Mouse (Mus musculus): Measurements from ENCODE around the gene Nmrk1. TPM values are rescaled to one million over a fixed set of nuclear protein-coding genes. Genes with fewer than 3 reads are reported as not detected.

Nmrk1 gene
- polyA plus RNA-seq, 1 experiment from 2014 or later, result 6.4 TPM

- 93% methylated on average over 6 of the region's 6 CpGs for WGBS
- H3K27me3 ChIP-seq (ENCODE audit: poor library complexity, severe bottlenecking), result no peaks in the 10 kb centered on the region
- H3K27ac ChIP-seq, result no peak overlapping the region
- DNase-seq (ENCODE audit: extremely low spot score, low spot score), result no peak
- H3K36me3 ChIP-seq (replicated peaks), result no peaks in the 10 kb centered on the region
- H3K9me3 ChIP-seq, result no peaks in the 10 kb centered on the region
- no peak overlapping the region for H3K4me3 ChIP-seq
- peaks cover 1% of the 10 kb centered on the region for H3K4me1 ChIP-seq
These were observed 34.0 kb upstream of the Nmrk1 start for GRCm38 (mm10) chr19:18597772-18598171.

- no peak overlapping the region for H3K4me3 ChIP-seq
- H3K27me3 ChIP-seq (ENCODE audit: poor library complexity, severe bottlenecking), result no peaks in the 10 kb centered on the region
- DNase-seq (ENCODE audit: extremely low spot score, low spot score), result no peak
- peaks cover 8% of the 10 kb centered on the region for H3K4me1 ChIP-seq
- H3K36me3 ChIP-seq (replicated peaks), result no peaks in the 10 kb centered on the region
- H3K27ac ChIP-seq, result no peak overlapping the region
- no peaks in the 10 kb centered on the region for H3K9me3 ChIP-seq
- 90% methylated on average over 3 of the region's 3 CpGs for WGBS
These were observed 33.4 kb upstream of the Nmrk1 start for GRCm38 (mm10) chr19:18598265-18598926.

- Histone ChIP-seq H3K27ac (no peak overlapping the region), H3K4me1 (peaks cover 10% of the 10 kb centered on the region), H3K4me3 (no peak overlapping the region), H3K27me3 (ENCODE audit: poor library complexity, severe bottlenecking) (no peaks in the 10 kb centered on the region), H3K36me3 (replicated peaks) (no peaks in the 10 kb centered on the region), H3K9me3 (no peaks in the 10 kb centered on the region)
- 86% methylated on average over 8 of the region's 8 CpGs for WGBS
- no peak for DNase-seq (ENCODE audit: extremely low spot score, low spot score)
These were observed 32.7 kb upstream of the Nmrk1 start for GRCm38 (mm10) chr19:18599051-18599450.

- Histone ChIP-seq H3K9me3 (no peaks in the 10 kb centered on the region), H3K27ac (no peak overlapping the region), H3K4me1 (peaks cover 10% of the 10 kb centered on the region), H3K27me3 (ENCODE audit: poor library complexity, severe bottlenecking) (no peaks in the 10 kb centered on the region), H3K4me3 (no peak overlapping the region), H3K36me3 (replicated peaks) (no peaks in the 10 kb centered on the region)
- WGBS, result 93% methylated on average over 5 of the region's 5 CpGs
- no peak for DNase-seq (ENCODE audit: extremely low spot score, low spot score)
These were observed 32.1 kb upstream of the Nmrk1 start for GRCm38 (mm10) chr19:18599650-18600049.

GRCm38 (mm10) chr19:18600611-18601010 lies 31.1 kb upstream of the Nmrk1 start:
- no peak for DNase-seq (ENCODE audit: extremely low spot score, low spot score)
- Histone ChIP-seq H3K9me3 (no peaks in the 10 kb centered on the region), H3K36me3 (replicated peaks) (no peaks in the 10 kb centered on the region), H3K4me1 (peaks cover 10% of the 10 kb centered on the region), H3K27ac (no peak overlapping the region), H3K4me3 (no peak overlapping the region), H3K27me3 (ENCODE audit: poor library complexity, severe bottlenecking) (no peaks in the 10 kb centered on the region)
- WGBS, result 95% methylated on average over 9 of the region's 9 CpGs

- H3K36me3 ChIP-seq (replicated peaks), result no peaks in the 10 kb centered on the region
- H3K9me3 ChIP-seq, result no peaks in the 10 kb centered on the region
- no peaks in the 10 kb centered on the region for H3K27me3 ChIP-seq (ENCODE audit: poor library complexity, severe bottlenecking)
- WGBS, result 80% methylated on average over 6 of the region's 6 CpGs
- no peak for DNase-seq (ENCODE audit: extremely low spot score, low spot score)
- H3K4me3 ChIP-seq, result no peak overlapping the region
- peaks cover 18% of the 10 kb centered on the region for H3K4me1 ChIP-seq
- 0 out of 2 replicates have a peak overlapping the region, but pooled peaks have one; percentile 46 for H3K27ac ChIP-seq
These were observed 28.7 kb upstream of the Nmrk1 start for GRCm38 (mm10) chr19:18603011-18603410.

GRCm38 (mm10) chr19:18607907-18608306 lies 23.8 kb upstream of the Nmrk1 start:
- Histone ChIP-seq H3K36me3 (replicated peaks) (no peaks in the 10 kb centered on the region), H3K4me3 (no peak overlapping the region), H3K27ac (no peak overlapping the region), H3K4me1 (peaks cover 17% of the 10 kb centered on the region), H3K9me3 (no peaks in the 10 kb centered on the region), H3K27me3 (ENCODE audit: poor library complexity, severe bottlenecking) (no peaks in the 10 kb centered on the region)
- DNase-seq (ENCODE audit: extremely low spot score, low spot score), result no peak
- 50% methylated on average over 7 of the region's 7 CpGs for WGBS

GRCm38 (mm10) chr19:18608975-18609374 lies 22.8 kb upstream of the Nmrk1 start:
- Histone ChIP-seq H3K27me3 (ENCODE audit: poor library complexity, severe bottlenecking) (no peaks in the 10 kb centered on the region), H3K27ac (no peak overlapping the region), H3K4me3 (no peak overlapping the region), H3K9me3 (no peaks in the 10 kb centered on the region), H3K36me3 (replicated peaks) (no peaks in the 10 kb centered on the region), H3K4me1 (peaks cover 9% of the 10 kb centered on the region)
- no peak for DNase-seq (ENCODE audit: extremely low spot score, low spot score)
- 81% methylated on average over 6 of the region's 6 CpGs for WGBS

GRCm38 (mm10) chr19:18614337-18614736 lies 17.4 kb upstream of the Nmrk1 start:
- H3K27me3 ChIP-seq (ENCODE audit: poor library complexity, severe bottlenecking), result no peaks in the 10 kb centered on the region
- no peak overlapping the region for H3K27ac ChIP-seq
- H3K9me3 ChIP-seq, result no peaks in the 10 kb centered on the region
- H3K4me1 ChIP-seq, result peaks cover 6% of the 10 kb centered on the region
- 84% methylated on average over 7 of the region's 7 CpGs for WGBS
- no peak overlapping the region for H3K4me3 ChIP-seq
- DNase-seq (ENCODE audit: extremely low spot score, low spot score), result no peak
- H3K36me3 ChIP-seq (replicated peaks), result no peaks in the 10 kb centered on the region

- Histone ChIP-seq H3K4me3 (no peak overlapping the region), H3K27ac (no peak overlapping the region), H3K27me3 (ENCODE audit: poor library complexity, severe bottlenecking) (no peaks in the 10 kb centered on the region), H3K9me3 (no peaks in the 10 kb centered on the region), H3K36me3 (replicated peaks) (no peaks in the 10 kb centered on the region), H3K4me1 (peaks cover 6% of the 10 kb centered on the region)
- WGBS, result 76% methylated on average over 9 of the region's 9 CpGs
- no peak for DNase-seq (ENCODE audit: extremely low spot score, low spot score)
These were observed 16.0 kb upstream of the Nmrk1 start for GRCm38 (mm10) chr19:18615680-18616240.

- Histone ChIP-seq H3K27ac (no peak overlapping the region), H3K36me3 (replicated peaks) (no peaks in the 10 kb centered on the region), H3K9me3 (no peaks in the 10 kb centered on the region), H3K4me1 (peaks cover 6% of the 10 kb centered on the region), H3K27me3 (ENCODE audit: poor library complexity, severe bottlenecking) (no peaks in the 10 kb centered on the region), H3K4me3 (no peak overlapping the region)
- no peak for DNase-seq (ENCODE audit: extremely low spot score, low spot score)
- WGBS, result 96% methylated on average over 1 of the region's 1 CpGs
These were observed 14.2 kb upstream of the Nmrk1 start for GRCm38 (mm10) chr19:18617504-18617903.

GRCm38 (mm10) chr19:18619060-18619459 lies 12.7 kb upstream of the Nmrk1 start:
- Histone ChIP-seq H3K36me3 (replicated peaks) (no peaks in the 10 kb centered on the region), H3K4me3 (no peak overlapping the region), H3K27ac (no peak overlapping the region), H3K4me1 (peaks cover 6% of the 10 kb centered on the region), H3K27me3 (ENCODE audit: poor library complexity, severe bottlenecking) (no peaks in the 10 kb centered on the region), H3K9me3 (no peaks in the 10 kb centered on the region)
- no peak for DNase-seq (ENCODE audit: extremely low spot score, low spot score)
- 86% methylated on average over 5 of the region's 5 CpGs for WGBS

GRCm38 (mm10) chr19:18619691-18620090 lies 12.1 kb upstream of the Nmrk1 start:
- DNase-seq (ENCODE audit: extremely low spot score, low spot score), result no peak
- no peaks in the 10 kb centered on the region for H3K27me3 ChIP-seq (ENCODE audit: poor library complexity, severe bottlenecking)
- H3K27ac ChIP-seq, result no peak overlapping the region
- no peaks in the 10 kb centered on the region for H3K9me3 ChIP-seq
- H3K4me3 ChIP-seq, result no peak overlapping the region
- no peaks in the 10 kb centered on the region for H3K36me3 ChIP-seq (replicated peaks)
- peaks cover 6% of the 10 kb centered on the region for H3K4me1 ChIP-seq
- 88% methylated on average over 1 of the region's 1 CpGs for WGBS

Data from forebrain, embryonic 10.5 days (tissue).